In genomic region chr9:47276303-47277005, GRCm38 (mm10) we compare ENCODE assay signal across 10 mouse cellular contexts.
DNase-seq lines count a peak whose midpoint lies in the region; ATAC-seq and TF ChIP-seq lines count a peak whose summit lies in the region.
"Had no signal": no experiment of that assay in that cellular context is flagged by ENCODE, and none has a peak within 500 bp of the region (broad histone marks: within the 10 kb centered on the region; RNA-seq: fewer than 3 reads in every experiment).

No protein-coding gene starts in this region.

- no peak for TF ChIP-seq EP300 in lung, postnatal 0 days (IDR thresholded peaks at IDR 0.05)
- TF ChIP-seq EP300 in liver, postnatal 0 days (IDR thresholded peaks at IDR 0.05; ENCODE audit: low read depth): no peak

- DNase-seq in heart, adult 18-20 months: peak; percentile 33 to 58
- DNase-seq in MN1 (ENCODE audit: low spot score) (peak; percentile 44), adipocyte (ENCODE audit: low spot score) (no peak)
- DNase-seq in heart, adult 8-10 months (ENCODE audit: low spot score): peak; percentile 26
- DNase-seq in lung, postnatal 0 days (ENCODE audit: low spot score): peak; percentile 62
- DNase-seq in liver, postnatal 0 days: no peak
- no peak for DNase-seq in left cerebral cortex, adult 8-10 months (ENCODE audit: low spot score in 2 of 2)
- DNase-seq: cerebellum, postnatal 14 days had no signal

- no peak overlapping the region for H3K9ac ChIP-seq in heart, embryonic 11.5 days (ENCODE audit: low read depth, low read length)
- H3K9ac ChIP-seq in lung, postnatal 0 days (replicated peaks; ENCODE audit: low read depth): no peak overlapping the region
- no peak overlapping the region for H3K9ac ChIP-seq in liver, postnatal 0 days (replicated peaks)
- H3K9ac ChIP-seq: midbrain, embryonic 15.5 days had no signal

- peaks cover 3% of the 10 kb centered on the region; the same call in 1 of the 2 replicates for H3K27me3 ChIP-seq in heart, embryonic 11.5 days (ENCODE audit: control insufficient read depth, insufficient read depth, low read length)
- H3K27me3 ChIP-seq in lung, postnatal 0 days (replicated peaks; ENCODE audit: insufficient read depth, low read length): no peaks in the 10 kb centered on the region
- H3K27me3 ChIP-seq in liver, postnatal 0 days (ENCODE audit: insufficient read depth, low read length): no peaks in the 10 kb centered on the region
- H3K27me3 ChIP-seq: midbrain, embryonic 15.5 days had no signal

- H3K4me2 ChIP-seq in heart, embryonic 11.5 days: no peak overlapping the region
- H3K4me2 ChIP-seq in lung, postnatal 0 days (replicated peaks; ENCODE audit: low read depth, low read length): no peak overlapping the region
- H3K4me2 ChIP-seq in liver, postnatal 0 days (ENCODE audit: low read depth, low read length): no peak overlapping the region
- H3K4me2 ChIP-seq: midbrain, embryonic 15.5 days had no signal

- TF ChIP-seq CTCF in lung, postnatal 0 days (IDR thresholded peaks at IDR 0.05): no peak
- TF ChIP-seq CTCF in liver, postnatal 0 days (IDR thresholded peaks at IDR 0.05; ENCODE audit: low read depth): no peak

- no peak overlapping the region for H3K4me3 ChIP-seq in heart, embryonic 11.5 days (ENCODE audit: low read depth, low read length)
- no peak overlapping the region for H3K4me3 ChIP-seq in lung, postnatal 0 days (ENCODE audit: low read depth, low read length)
- H3K4me3 ChIP-seq in liver, postnatal 0 days (ENCODE audit: low read depth, low read length): no peak overlapping the region
- H3K4me3 ChIP-seq: midbrain, embryonic 15.5 days had no signal

- H3K4me1 ChIP-seq in heart, embryonic 11.5 days (ENCODE audit: control insufficient read depth, insufficient read depth, low read length): no peaks in the 10 kb centered on the region
- peaks cover 7% of the 10 kb centered on the region; the same call in 1 of the 2 replicates for H3K4me1 ChIP-seq in lung, postnatal 0 days (ENCODE audit: insufficient read depth, low read depth, low read length)
- peaks cover 2% of the 10 kb centered on the region; the same call in 1 of the 2 replicates for H3K4me1 ChIP-seq in liver, postnatal 0 days (ENCODE audit: insufficient read depth)

- no peaks in the 10 kb centered on the region for H3K36me3 ChIP-seq in heart, embryonic 11.5 days (ENCODE audit: control insufficient read depth, insufficient read depth, low read length)
- no peaks in the 10 kb centered on the region for H3K36me3 ChIP-seq in lung, postnatal 0 days (ENCODE audit: insufficient read depth, low read length)
- H3K36me3 ChIP-seq in liver, postnatal 0 days (replicated peaks; ENCODE audit: insufficient read depth, low read length): no peaks in the 10 kb centered on the region
- H3K36me3 ChIP-seq: midbrain, embryonic 15.5 days had no signal

- 32% methylated on average over 12 of the region's 12 CpGs for WGBS in heart, embryonic 11.5 days (ENCODE audit: insufficient replicate concordance)
- 39% methylated on average over 12 of the region's 12 CpGs for WGBS in lung, postnatal 0 days
- WGBS in liver, postnatal 0 days (ENCODE audit: insufficient replicate concordance): 62% methylated on average over 12 of the region's 12 CpGs

- ATAC-seq in heart, embryonic 11.5 days (replicated peaks; ENCODE audit: insufficient number of reproducible peaks, low FRiP score, low TSS enrichment): no peak; the same call in 1 of the 2 replicates
- ATAC-seq in lung, postnatal 0 days: peak; percentile 80
- ATAC-seq in liver, postnatal 0 days: no peak
- ATAC-seq: midbrain, embryonic 15.5 days had no signal

- no peaks in the 10 kb centered on the region for H3K9me3 ChIP-seq in heart, embryonic 11.5 days (replicated peaks; ENCODE audit: control insufficient read depth, low read length)
- H3K9me3 ChIP-seq in lung, postnatal 0 days (ENCODE audit: low read length): no peaks in the 10 kb centered on the region
- H3K9me3 ChIP-seq in liver, postnatal 0 days (ENCODE audit: low read length): no peaks in the 10 kb centered on the region
- H3K9me3 ChIP-seq: midbrain, embryonic 15.5 days had no signal

- H3K27ac ChIP-seq in heart, embryonic 11.5 days (ENCODE audit: low read depth, low read length): no peak overlapping the region
- no peak overlapping the region for H3K27ac ChIP-seq in lung, postnatal 0 days (ENCODE audit: low read length)
- no peak overlapping the region for H3K27ac ChIP-seq in liver, postnatal 0 days (ENCODE audit: low read depth)
- H3K27ac ChIP-seq: midbrain, embryonic 15.5 days had no signal

Comparison
In these comparisons a context has a peak if more than half of its experiments do, and no peak if none do; other contexts are left out.
1. DNase-seq: peak in heart, adult 18-20 months (2 of 2), MN1 (single experiment), heart, adult 8-10 months (single experiment) and lung, postnatal 0 days (single experiment); none in adipocyte (single experiment), liver, postnatal 0 days (single experiment) and left cerebral cortex, adult 8-10 months (0 of 2).